Mouse (Mus musculus): ENCODE measurements around the gene Slc48a1. TPM values are rescaled to one million over a fixed set of nuclear protein-coding genes. Genes with fewer than 3 reads are reported as not detected.

The Slc48a1 gene
- polyA plus RNA-seq, 1 experiment = 117 TPM

GRCm38 (mm10) chr15:97750697-97751096 lies 27.6 kb upstream of the Slc48a1 start:
- Histone ChIP-seq H3K4me3 (ENCODE audit: extremely low read depth, insufficient read depth, insufficient read length) (no peak overlapping the region), H3K27me3 (ENCODE audit: control insufficient read depth, insufficient read depth, low read length) (no peaks in the 10 kb centered on the region), H3K4me1 (ENCODE audit: control insufficient read depth, insufficient read depth, insufficient read length) (peaks cover 15% of the 10 kb centered on the region; the same call in 1 of the 2 replicates), H3K36me3 (ENCODE audit: control insufficient read depth, insufficient read depth, low read length) (no peaks in the 10 kb centered on the region), H3K27ac (ENCODE audit: insufficient read depth, low read length) (peak overlapping the region; percentile 14; the same call in 1 of the 2 replicates)
- WGBS = 2% methylated on average over 12 of the region's 12 CpGs
- TF ChIP-seq CTCF (IDR thresholded peaks at IDR 0.05; ENCODE audit: extremely low read depth, insufficient read depth, insufficient read length, insufficient replicate concordance) = no peak
- no peak for TF ChIP-seq POLR2A (IDR thresholded peaks at IDR 0.05; ENCODE audit: low read depth, low read length)
- peak in 1 of 2 experiments; percentile 56 for DNase-seq (ENCODE audit: low read depth in 1 of 2, low spot score in 2 of 2)

- WGBS = 89% methylated on average over 2 of the region's 2 CpGs
- no peak for TF ChIP-seq POLR2A (IDR thresholded peaks at IDR 0.05; ENCODE audit: low read depth, low read length)
- peak; percentile 59; the same call in 1 of the 2 replicates for TF ChIP-seq CTCF (IDR thresholded peaks at IDR 0.05; ENCODE audit: extremely low read depth, insufficient read depth, insufficient read length, insufficient replicate concordance)
- Histone ChIP-seq H3K4me1 (ENCODE audit: control insufficient read depth, insufficient read depth, insufficient read length) (peaks cover 14% of the 10 kb centered on the region; the same call in 1 of the 2 replicates), H3K27ac (ENCODE audit: insufficient read depth, low read length) (no peak overlapping the region), H3K36me3 (ENCODE audit: control insufficient read depth, insufficient read depth, low read length) (no peaks in the 10 kb centered on the region), H3K4me3 (ENCODE audit: extremely low read depth, insufficient read depth, insufficient read length) (no peak overlapping the region), H3K27me3 (ENCODE audit: control insufficient read depth, insufficient read depth, low read length) (no peaks in the 10 kb centered on the region)
- DNase-seq (ENCODE audit: low read depth in 1 of 2, low spot score in 2 of 2) = peak in 1 of 2 experiments; percentile 53
Observed at GRCm38 (mm10) chr15:97751676-97752075, 26.6 kb upstream of the Slc48a1 start.

- Histone ChIP-seq H3K27me3 (ENCODE audit: control insufficient read depth, insufficient read depth, low read length) (no peaks in the 10 kb centered on the region), H3K27ac (ENCODE audit: insufficient read depth, low read length) (no peak overlapping the region), H3K36me3 (ENCODE audit: control insufficient read depth, insufficient read depth, low read length) (no peaks in the 10 kb centered on the region), H3K4me3 (ENCODE audit: extremely low read depth, insufficient read depth, insufficient read length) (no peak overlapping the region), H3K4me1 (ENCODE audit: control insufficient read depth, insufficient read depth, insufficient read length) (peaks cover 14% of the 10 kb centered on the region; the same call in 1 of the 2 replicates)
- WGBS = 92% methylated on average over 5 of the region's 5 CpGs
- TF ChIP-seq POLR2A (IDR thresholded peaks at IDR 0.05; ENCODE audit: low read depth, low read length) (no peak), CTCF (IDR thresholded peaks at IDR 0.05; ENCODE audit: extremely low read depth, insufficient read depth, insufficient read length, insufficient replicate concordance) (no peak)
- no peak for DNase-seq (ENCODE audit: low read depth in 1 of 2, low spot score in 2 of 2)
Observed at GRCm38 (mm10) chr15:97752491-97752890, 25.8 kb upstream of the Slc48a1 start.

GRCm38 (mm10) chr15:97754476-97754875 lies 23.8 kb upstream of the Slc48a1 start:
- H3K27me3 ChIP-seq (ENCODE audit: control insufficient read depth, insufficient read depth, low read length) = no peaks in the 10 kb centered on the region
- H3K36me3 ChIP-seq (ENCODE audit: control insufficient read depth, insufficient read depth, low read length) = no peaks in the 10 kb centered on the region
- no peak for TF ChIP-seq CTCF (IDR thresholded peaks at IDR 0.05; ENCODE audit: extremely low read depth, insufficient read depth, insufficient read length, insufficient replicate concordance)
- TF ChIP-seq POLR2A (IDR thresholded peaks at IDR 0.05; ENCODE audit: low read depth, low read length) = no peak
- H3K4me1 ChIP-seq (ENCODE audit: control insufficient read depth, insufficient read depth, insufficient read length) = peaks cover 14% of the 10 kb centered on the region; the same call in 1 of the 2 replicates
- no peak overlapping the region for H3K4me3 ChIP-seq (ENCODE audit: extremely low read depth, insufficient read depth, insufficient read length)
- H3K27ac ChIP-seq (ENCODE audit: insufficient read depth, low read length) = no peak overlapping the region
- no peak for DNase-seq (ENCODE audit: low read depth in 1 of 2, low spot score in 2 of 2)
- WGBS = 70% methylated on average over 6 of the region's 6 CpGs

- 86% methylated on average over 8 of the region's 8 CpGs for WGBS
Observed at GRCm38 (mm10) chr15:97755361-97755760, 23.0 kb upstream of the Slc48a1 start.

GRCm38 (mm10) chr15:97760006-97760405 lies 18.3 kb upstream of the Slc48a1 start:
- H3K4me1 ChIP-seq (ENCODE audit: control insufficient read depth, insufficient read depth, insufficient read length) = peaks cover 9% of the 10 kb centered on the region; the same call in 1 of the 2 replicates
- H3K36me3 ChIP-seq (ENCODE audit: control insufficient read depth, insufficient read depth, low read length) = no peaks in the 10 kb centered on the region
- TF ChIP-seq CTCF (IDR thresholded peaks at IDR 0.05; ENCODE audit: extremely low read depth, insufficient read depth, insufficient read length, insufficient replicate concordance) = no peak
- no peak for TF ChIP-seq POLR2A (IDR thresholded peaks at IDR 0.05; ENCODE audit: low read depth, low read length)
- no peak overlapping the region for H3K4me3 ChIP-seq (ENCODE audit: extremely low read depth, insufficient read depth, insufficient read length)
- no peak for DNase-seq (ENCODE audit: low read depth in 1 of 2, low spot score in 2 of 2)
- no peaks in the 10 kb centered on the region for H3K27me3 ChIP-seq (ENCODE audit: control insufficient read depth, insufficient read depth, low read length)
- no peak overlapping the region for H3K27ac ChIP-seq (ENCODE audit: insufficient read depth, low read length)
- 80% methylated on average over 9 of the region's 9 CpGs for WGBS

More at GRCm38 (mm10) chr15:97755361-97755760, 23.0 kb upstream of the Slc48a1 start:
- Histone ChIP-seq H3K27ac (ENCODE audit: insufficient read depth, low read length) (no peak overlapping the region), H3K27me3 (ENCODE audit: control insufficient read depth, insufficient read depth, low read length) (no peaks in the 10 kb centered on the region), H3K4me1 (ENCODE audit: control insufficient read depth, insufficient read depth, insufficient read length) (peaks cover 6% of the 10 kb centered on the region; the same call in 1 of the 2 replicates), H3K4me3 (ENCODE audit: extremely low read depth, insufficient read depth, insufficient read length) (no peak overlapping the region), H3K36me3 (ENCODE audit: control insufficient read depth, insufficient read depth, low read length) (no peaks in the 10 kb centered on the region)
- no peak for TF ChIP-seq POLR2A (IDR thresholded peaks at IDR 0.05; ENCODE audit: low read depth, low read length)
- TF ChIP-seq CTCF (IDR thresholded peaks at IDR 0.05; ENCODE audit: extremely low read depth, insufficient read depth, insufficient read length, insufficient replicate concordance) = no peak
- no peak for DNase-seq (ENCODE audit: low read depth in 1 of 2, low spot score in 2 of 2)

GRCm38 (mm10) chr15:97760952-97761351 lies 17.4 kb upstream of the Slc48a1 start:
- no peak overlapping the region for H3K27ac ChIP-seq (ENCODE audit: insufficient read depth, low read length)
- peaks cover 9% of the 10 kb centered on the region; the same call in 1 of the 2 replicates for H3K4me1 ChIP-seq (ENCODE audit: control insufficient read depth, insufficient read depth, insufficient read length)
- TF ChIP-seq CTCF (IDR thresholded peaks at IDR 0.05; ENCODE audit: extremely low read depth, insufficient read depth, insufficient read length, insufficient replicate concordance) = no peak
- TF ChIP-seq POLR2A (IDR thresholded peaks at IDR 0.05; ENCODE audit: low read depth, low read length) = no peak
- no peak overlapping the region for H3K4me3 ChIP-seq (ENCODE audit: extremely low read depth, insufficient read depth, insufficient read length)
- 82% methylated on average over 5 of the region's 5 CpGs for WGBS
- no peaks in the 10 kb centered on the region for H3K27me3 ChIP-seq (ENCODE audit: control insufficient read depth, insufficient read depth, low read length)
- DNase-seq (ENCODE audit: low read depth in 1 of 2, low spot score in 2 of 2) = no peak
- no peaks in the 10 kb centered on the region for H3K36me3 ChIP-seq (ENCODE audit: control insufficient read depth, insufficient read depth, low read length)
